Mouse (Mus musculus) intestine, embryonic 15.5 days (tissue): ENCODE measurements around the gene Polq. TPM values are rescaled to one million over a fixed set of nuclear protein-coding genes. Genes with fewer than 3 reads are reported as not detected.
"Not testable (repeated sequence)": the region's sequence is repeated elsewhere in the genome, so short reads cannot be mapped to it uniquely, and the experiment has no call there.

ENCODE experiments used
- ATAC-seq: fragments of 200-750 bp; cut with Nextera tagmentation; 2 replicates; pipeline ENCODE4 v1.8.0; 2017; ENCODE audit warnings: moderate TSS enrichment, moderate library complexity
- H3K27ac ChIP-seq: fragments of 300-500 bp; sonication (generic); 2 replicates; pipeline ENCODE4 v1.5.1; 2015; ENCODE audit warnings: mild to moderate bottlenecking, inconsistent platforms
- H3K27me3 ChIP-seq: fragments of 300-500 bp; sonication (generic); replicated peaks from 2 replicates; pipeline ENCODE4 v1.6.1; 2015; ENCODE audit warnings: inconsistent platforms
- H3K36me3 ChIP-seq: fragments of 300-500 bp; sonication (generic); 2 replicates; pipeline ENCODE4 v1.6.1; 2015; ENCODE audit warnings: inconsistent platforms
- H3K4me1 ChIP-seq: fragments of 300-500 bp; sonication (generic); replicated peaks from 2 replicates; pipeline ENCODE4 v1.6.1; 2015; ENCODE audit warnings: inconsistent platforms
- H3K4me2 ChIP-seq: fragments of 300-500 bp; sonication (generic); replicated peaks from 2 replicates; pipeline ENCODE4 v1.6.1; 2015; ENCODE audit warnings: mild to moderate bottlenecking, inconsistent platforms
- H3K4me3 ChIP-seq: fragments of 300-500 bp; sonication (generic); replicated peaks from 2 replicates; pipeline ENCODE4 v1.5.1; 2015; ENCODE audit warnings: inconsistent platforms
- H3K9ac ChIP-seq: fragments of 300-500 bp; sonication (generic); 2 replicates; pipeline ENCODE4 v1.6.1; 2015; ENCODE audit warnings: inconsistent platforms
- H3K9me3 ChIP-seq: fragments of 300-500 bp; sonication (generic); 2 replicates; pipeline ENCODE4 v1.6.1; 2016; ENCODE audit warnings: inconsistent platforms
- WGBS: fragments of 180-500 bp; shearing (Covaris S2); methylation state at CpG from one replicate; pipeline ENCODE4 v1.1.7; 2015; 5-methylcytosine and 5-hydroxymethylcytosine counted together
- polyA plus RNA-seq: library from polyadenylated mRNA; unstranded; fragments of >200 nt; fragmentation: Nextera tagmentation; extraction: Ambion mirVana; gene quantifications from 2 replicates; pipeline ENCODE4 v1.2.1, GENCODE M21; 2015

The Polq gene
- polyA plus RNA-seq, 1 experiment from 2014 or later = 5.3 TPM

GRCm38 (mm10) chr16:37125190-37125589 is 113.6 kb downstream of the Polq start:
- H3K27me3 ChIP-seq, ATAC-seq: not testable (repeated sequence)
- WGBS = 89% methylated on average over 1 of the region's 1 CpGs

More at GRCm38 (mm10) chr16:37125190-37125589, 113.6 kb downstream of the Polq start:
- H3K27ac ChIP-seq, H3K4me1 ChIP-seq, H3K36me3 ChIP-seq, H3K9ac ChIP-seq, H3K9me3 ChIP-seq, H3K4me3 ChIP-seq, H3K4me2 ChIP-seq: not testable (repeated sequence)

Other genes starting within 250 kb of the Polq start
- 4.9 and 6.6 TPM in 2 replicates for gene Slc15a2, start 226.8 kb upstream of the Polq start, polyA plus RNA-seq
- gene Iqcb1, start 183.4 kb upstream of the Polq start, polyA plus RNA-seq = 25.1 and 27.2 TPM in 2 replicates
- gene Eaf2, start 136.8 kb upstream of the Polq start, polyA plus RNA-seq = 1.8 and 2.2 TPM in 2 replicates
- gene Golgb1, start 136.6 kb upstream of the Polq start, polyA plus RNA-seq = 91.4 and 93.4 TPM in 2 replicates
- gene Hcls1, start 76.8 kb upstream of the Polq start, polyA plus RNA-seq = 10.7 and 12.7 TPM in 2 replicates
- not detected in 2 replicates for gene Fbxo40, start 21.3 kb upstream of the Polq start, polyA plus RNA-seq